Mouse (Mus musculus): ENCODE data around the gene Srrm4.

DNA sequence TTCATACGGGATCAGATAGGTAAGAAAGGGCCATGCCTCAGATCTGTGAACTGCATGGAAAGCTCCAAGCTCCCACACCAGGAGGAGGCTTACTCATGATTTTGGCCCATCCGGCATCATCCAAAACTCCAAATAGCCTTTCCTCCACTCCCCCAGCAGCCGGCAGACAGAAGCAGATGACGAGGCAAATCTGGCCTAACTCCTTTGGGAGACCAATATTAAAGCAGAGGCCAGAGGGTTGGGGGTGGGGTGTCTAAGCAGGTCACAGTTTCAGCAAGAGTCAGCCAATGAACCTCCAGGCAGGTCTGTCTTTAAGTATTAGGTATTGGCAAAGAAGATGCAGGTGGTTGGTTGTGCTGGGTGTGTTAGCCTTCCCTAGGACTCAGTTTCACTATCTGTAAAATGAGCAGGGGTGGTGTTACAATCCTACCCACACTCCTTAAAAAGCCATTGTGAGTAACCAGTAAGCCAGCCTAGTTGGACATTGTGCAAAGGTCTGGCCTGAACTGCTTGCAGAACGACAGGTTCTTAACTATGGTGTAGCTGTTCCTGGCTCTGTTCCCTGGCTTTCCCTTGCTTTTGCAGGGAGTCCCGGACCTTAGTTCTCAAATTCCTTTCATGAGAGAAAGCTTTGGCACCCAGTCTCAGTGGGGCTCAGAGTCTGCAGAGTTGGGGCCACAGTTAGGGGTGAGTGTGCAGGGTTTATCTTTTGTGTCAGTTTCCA is 172.1 kb downstream of the Srrm4 start:
- TF ChIP-seq POLR2A (IDR thresholded peaks at IDR 0.05; ENCODE audit: control insufficient read depth, low read depth, low read length) (no peak), CTCF (IDR thresholded peaks at IDR 0.05; ENCODE audit: control insufficient read depth, insufficient read depth, insufficient replicate concordance, low read depth, low read length) (no peak)

Data from testis, adult 2 months (tissue).